Mouse (Mus musculus): Measurements from ENCODE around the gene Pou2f3.

- TF ChIP-seq GATA1 (IDR thresholded peaks at IDR 0.05; ENCODE audit: borderline replicate concordance, low read length) = no peak
- no peak for TF ChIP-seq FLI1 (IDR thresholded peaks at IDR 0.05; ENCODE audit: low read length)
Observed at GRCm38 (mm10) chr9:43127101-43127787, 82.9 kb downstream of the Pou2f3 start.

All from megakaryocyte, embryonic 14.5 days (primary cell).